Mouse (Mus musculus) G1E (cell line): ENCODE measurements around the gene Trim72. TPM values are rescaled to one million over a fixed set of nuclear protein-coding genes. Genes with fewer than 3 reads are reported as not detected.

Experiments used
- ATAC-seq: 2 replicates; pipeline ENCODE4 v1.8.0; 2016; ENCODE audit warnings: mild to moderate bottlenecking; ENCODE audit not compliant: insufficient number of reproducible peaks, poor library complexity, low FRiP score, severe bottlenecking; ENCODE audit errors: extremely low read depth
- DNase-seq: peaks from one replicate; pipeline ENCODE4 v3.0.0; 2012; ENCODE audit warnings: low spot score
- H3K27me3 ChIP-seq: 2 replicates; pipeline ENCODE4 v1.6.1; 2012; ENCODE audit warnings: mild to moderate bottlenecking, low read length, inconsistent platforms; ENCODE audit not compliant: insufficient read depth
- H3K36me3 ChIP-seq: replicated peaks from 2 replicates; pipeline ENCODE3; 2012; ENCODE audit warnings: mild to moderate bottlenecking, inconsistent platforms
- H3K4me1 ChIP-seq: 2 replicates; pipeline ENCODE4 v1.6.1; 2012; ENCODE audit warnings: low read depth, low read length, inconsistent platforms, mixed read lengths; ENCODE audit not compliant: insufficient read depth
- H3K4me3 ChIP-seq: 2 replicates; pipeline ENCODE4 v1.5.1; 2012; ENCODE audit warnings: low read depth, mild to moderate bottlenecking, inconsistent platforms, low read length, moderate library complexity, mixed read lengths
- H3K9me3 ChIP-seq: replicated peaks from 2 replicates; pipeline ENCODE4 v1.6.1; 2012; ENCODE audit warnings: inconsistent platforms
- CTCF ChIP-seq: IDR thresholded peaks from 2 replicates; pipeline ENCODE4 v1.5.1; 2012; ENCODE audit warnings: low read depth, low read length, inconsistent platforms, mixed read lengths
- GATA1 ChIP-seq: IDR thresholded peaks from 2 replicates; pipeline ENCODE4 v1.6.1; 2012; ENCODE audit warnings: borderline replicate concordance, low read length, inconsistent platforms, mixed read lengths
- GATA2 ChIP-seq: IDR thresholded peaks from 2 replicates; pipeline ENCODE4 v1.6.1; 2012; ENCODE audit warnings: low read depth, low read length, inconsistent platforms, borderline replicate concordance
- POLR2AphosphoS5 ChIP-seq: IDR thresholded peaks from 2 replicates; pipeline ENCODE4 v1.6.1; 2012; ENCODE audit warnings: low read depth, low read length, inconsistent platforms; ENCODE audit not compliant: insufficient replicate concordance
- TAL1 ChIP-seq: conservative IDR thresholded peaks from 2 replicates; pipeline ENCODE4 v1.6.1; 2012; ENCODE audit warnings: low read depth, low read length, inconsistent platforms, mixed read lengths
- polyA plus RNA-seq: library from polyadenylated mRNA; stranded (reverse); fragments of >175 nt; gene quantifications from 2 replicates; pipeline ENCODE4 v1.2.3, GENCODE M21; 2012
- total RNA-seq, 2 experiments: library from RNA; stranded (forward) in 1 of 2; stranded (reverse) in 1 of 2; fragments of 200-1000 nt in 1 of 2; fragments of >200 nt in 1 of 2; fragmentation: Nextera tagmentation in 1 of 2; gene quantifications; 2 replicates each; pipeline ENCODE4 v1.2.3; 2014 to 2017

The Trim72 gene
- total and polyA plus RNA-seq, 3 experiments = 0.03 to 0.16 TPM; not detected in 1

- no peaks in the 10 kb centered on the region for H3K9me3 ChIP-seq
- TF ChIP-seq GATA2 = no peak
- TF ChIP-seq CTCF = no peak
- TF ChIP-seq TAL1 = no peak
- H3K36me3 ChIP-seq = no peaks in the 10 kb centered on the region
- no peak for DNase-seq
- peaks cover 11% of the 10 kb centered on the region for H3K27me3 ChIP-seq
- H3K4me1 ChIP-seq = no peaks in the 10 kb centered on the region
- no peak overlapping the region for H3K4me3 ChIP-seq
- no peak for ATAC-seq
Measured at GRCm38 (mm10) chr7:128019187-128019586, 15.4 kb downstream of the Trim72 start.

GRCm38 (mm10) chr7:128022974-128023373, 19.2 kb downstream of the Trim72 start:
- Histone ChIP-seq H3K9me3 (no peaks in the 10 kb centered on the region), H3K4me3 (no peak overlapping the region), H3K36me3 (no peaks in the 10 kb centered on the region), H3K27me3 (no peaks in the 10 kb centered on the region), H3K4me1 (no peaks in the 10 kb centered on the region)
- ATAC-seq (no peak), DNase-seq (no peak)
- TF ChIP-seq CTCF (peak; percentile 75), TAL1 (no peak)

GRCm38 (mm10) chr7:128023565-128023964, 19.8 kb downstream of the Trim72 start:
- H3K36me3 ChIP-seq = no peaks in the 10 kb centered on the region
- H3K9me3 ChIP-seq = no peaks in the 10 kb centered on the region
- TF ChIP-seq GATA1 (no peak), CTCF (no peak), POLR2AphosphoS5 (no peak), GATA2 (no peak), TAL1 (no peak)
- H3K4me3 ChIP-seq = no peak overlapping the region
- no peaks in the 10 kb centered on the region for H3K4me1 ChIP-seq
- ATAC-seq = no peak
- H3K27me3 ChIP-seq = no peaks in the 10 kb centered on the region
- no peak for DNase-seq

GRCm38 (mm10) chr7:128024364-128024763, 20.6 kb downstream of the Trim72 start:
- no peak for TF ChIP-seq GATA2
- no peak for TF ChIP-seq CTCF
- TF ChIP-seq TAL1 = no peak
- no peak for TF ChIP-seq GATA1
- TF ChIP-seq POLR2AphosphoS5 = no peak
- Histone ChIP-seq H3K4me1 (no peaks in the 10 kb centered on the region), H3K36me3 (no peaks in the 10 kb centered on the region), H3K27me3 (no peaks in the 10 kb centered on the region), H3K9me3 (no peaks in the 10 kb centered on the region), H3K4me3 (no peak overlapping the region)
- ATAC-seq = no peak
- no peak for DNase-seq

- no peak for DNase-seq
- Histone ChIP-seq H3K4me3 (no peak overlapping the region), H3K36me3 (no peaks in the 10 kb centered on the region), H3K27me3 (0 out of 2 replicates have a peak, but pooled peaks cover 2% of the 10 kb centered on the region), H3K4me1 (no peaks in the 10 kb centered on the region), H3K9me3 (no peaks in the 10 kb centered on the region)
- no peak for TF ChIP-seq GATA2
- TF ChIP-seq CTCF = no peak
- no peak for TF ChIP-seq GATA1
- no peak for TF ChIP-seq POLR2AphosphoS5
- no peak for TF ChIP-seq TAL1
- ATAC-seq = no peak
Measured at GRCm38 (mm10) chr7:128024932-128025331, 21.2 kb downstream of the Trim72 start.

GRCm38 (mm10) chr7:128025381-128025780, 21.6 kb downstream of the Trim72 start:
- TF ChIP-seq TAL1 = no peak
- TF ChIP-seq GATA1 = no peak
- TF ChIP-seq GATA2 = no peak
- no peak for TF ChIP-seq CTCF
- TF ChIP-seq POLR2AphosphoS5 = no peak
- H3K4me3 ChIP-seq = no peak overlapping the region
- DNase-seq = no peak
- H3K9me3 ChIP-seq = no peaks in the 10 kb centered on the region
- ATAC-seq = no peak
- 0 out of 2 replicates have a peak, but pooled peaks cover 2% of the 10 kb centered on the region for H3K27me3 ChIP-seq
- H3K36me3 ChIP-seq = no peaks in the 10 kb centered on the region
- H3K4me1 ChIP-seq = no peaks in the 10 kb centered on the region

- ATAC-seq = no peak
- H3K4me1 ChIP-seq = no peaks in the 10 kb centered on the region
- no peaks in the 10 kb centered on the region for H3K9me3 ChIP-seq
- TF ChIP-seq POLR2AphosphoS5 (no peak), GATA2 (no peak), GATA1 (no peak), CTCF (no peak), TAL1 (no peak)
- DNase-seq = no peak
- peaks cover 7% of the 10 kb centered on the region; the same call in 1 of the 2 replicates for H3K27me3 ChIP-seq
- H3K36me3 ChIP-seq = no peaks in the 10 kb centered on the region
- no peak overlapping the region for H3K4me3 ChIP-seq
Measured at GRCm38 (mm10) chr7:128031403-128031976, 27.7 kb downstream of the Trim72 start.
